Mouse (Mus musculus) forebrain, embryonic 11.5 days (tissue): Measurements from ENCODE around the gene Nckap1l. TPM values are rescaled to one million over a fixed set of nuclear protein-coding genes. Genes with fewer than 3 reads are reported as not detected.
"Not testable (repeated sequence)": the region's sequence is repeated elsewhere in the genome, so short reads cannot be mapped to it uniquely, and the experiment has no call there.

Experiments used
- ATAC-seq: fragments of 200-750 bp; cut with Nextera tagmentation; replicated peaks from 2 replicates; pipeline ENCODE4 v1.8.0; 2017; ENCODE audit warnings: moderate TSS enrichment; ENCODE audit not compliant: low FRiP score
- DNase-seq: peaks from one replicate; pipeline ENCODE4 v3.0.0-alpha.2; 2017; ENCODE audit warnings: low spot score
- H3K27ac ChIP-seq: fragments of 300-500 bp; sonication (generic); 2 replicates; pipeline ENCODE4 v1.5.1; 2014; ENCODE audit warnings: low read depth, low read length
- H3K27me3 ChIP-seq: fragments of 300-500 bp; sonication (generic); 2 replicates; pipeline ENCODE4 v1.6.1; 2014; ENCODE audit warnings: mild to moderate bottlenecking, low read length, mixed read lengths; ENCODE audit not compliant: control insufficient read depth, insufficient read depth
- H3K36me3 ChIP-seq: fragments of 300-500 bp; sonication (generic); 2 replicates; pipeline ENCODE4 v1.6.1; 2014; ENCODE audit warnings: mild to moderate bottlenecking, low read length, moderate library complexity, mixed read lengths; ENCODE audit not compliant: control insufficient read depth, insufficient read depth
- H3K4me1 ChIP-seq: fragments of 300-500 bp; sonication (generic); replicated peaks from 2 replicates; pipeline ENCODE4 v1.6.1; 2014; ENCODE audit warnings: low read length, mixed read lengths; ENCODE audit not compliant: control insufficient read depth, insufficient read depth
- H3K4me2 ChIP-seq: fragments of 300-500 bp; sonication (generic); 2 replicates; pipeline ENCODE4 v1.6.1; 2014; ENCODE audit warnings: low read depth, mild to moderate bottlenecking, low read length, moderate library complexity, mixed read lengths; ENCODE audit not compliant: severe bottlenecking
- H3K4me3 ChIP-seq: fragments of 300-500 bp; sonication (generic); 2 replicates; pipeline ENCODE4 v1.5.1; 2014; ENCODE audit warnings: low read depth, low read length
- H3K9ac ChIP-seq: fragments of 300-500 bp; sonication (generic); 2 replicates; pipeline ENCODE4 v1.6.1; 2014; ENCODE audit warnings: low read length
- H3K9me3 ChIP-seq: fragments of 300-500 bp; sonication (generic); 2 replicates; pipeline ENCODE4 v1.6.1; 2016; ENCODE audit warnings: low read length, mixed read lengths; ENCODE audit not compliant: control insufficient read depth
- WGBS: fragments of 180-500 bp; shearing (Covaris S2); extraction: QIAGEN DNeasy Blood & Tissue Kit; methylation state at CpG from one replicate; pipeline ENCODE4 v1.1.7; 2014; 5-methylcytosine and 5-hydroxymethylcytosine counted together
- polyA plus RNA-seq: library from polyadenylated mRNA; unstranded; fragments of >200 nt; fragmentation: Nextera tagmentation; extraction: Ambion mirVana; gene quantifications from 2 replicates; pipeline ENCODE4 v1.2.1, GENCODE M21; 2014

The Nckap1l gene
- polyA plus RNA-seq, result 0.91 and 1.5 TPM in 2 replicates

DNA sequence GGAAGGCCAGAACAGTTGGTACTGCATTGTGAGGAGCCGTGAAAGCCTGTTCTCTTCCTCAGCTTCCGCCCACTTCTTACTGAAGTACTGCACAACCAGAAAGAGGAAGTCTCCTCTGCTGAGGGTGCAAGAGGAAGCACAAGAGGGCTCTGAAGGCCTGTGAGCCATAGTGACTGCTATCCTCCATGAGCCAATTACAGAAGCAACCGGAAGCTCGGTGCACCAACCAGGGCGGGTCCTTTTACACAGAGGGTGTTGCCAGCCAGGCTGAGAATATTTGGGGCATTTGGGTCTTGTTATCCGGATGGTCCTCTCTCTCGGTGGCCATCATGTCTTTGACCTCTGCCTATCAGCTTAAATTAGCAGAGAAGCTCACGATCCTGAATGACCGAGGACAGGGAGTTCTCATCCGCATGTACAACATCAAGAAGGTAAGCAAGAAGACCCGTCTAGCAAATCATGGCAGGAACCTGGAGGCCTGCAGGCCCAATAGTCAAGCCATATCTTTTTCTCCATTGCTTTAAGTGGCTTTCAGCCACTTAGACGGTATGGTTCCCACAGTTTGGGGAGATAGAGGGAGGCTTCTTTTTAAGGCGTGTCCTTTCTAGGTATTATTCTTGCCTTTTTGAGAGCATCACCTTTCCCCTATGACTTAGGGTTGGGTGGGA, at the start of gene Nckap1l:
TSS of gene Nckap1l (plus strand) at position 244 of the 668 bp plus-strand sequence.
- WGBS, result 90% methylated on average over 13 of the region's 13 CpGs
- H3K4me2 ChIP-seq, result no peak within 1 kb of the TSS
- no peaks in the 10 kb centered on the region for H3K4me1 ChIP-seq
- no peaks in the 10 kb centered on the region for H3K27me3 ChIP-seq
- H3K27ac ChIP-seq, result no peak within 1 kb of the TSS
- H3K9ac ChIP-seq, result no peak within 1 kb of the TSS
- H3K36me3 ChIP-seq, result no peaks in the 10 kb centered on the region
- no peaks in the 10 kb centered on the region for H3K9me3 ChIP-seq
- ATAC-seq, result no peak
- H3K4me3 ChIP-seq, result no peak within 1 kb of the TSS
- no peak for DNase-seq

GRCm38 (mm10) chr15:103405586-103405985, 48.0 kb upstream of the Nckap1l start:
- 92% methylated on average over 2 of the region's 3 CpGs for WGBS
- H3K27ac ChIP-seq, result not testable (repeated sequence)

GRCm38 (mm10) chr15:103427017-103427416, 26.6 kb upstream of the Nckap1l start:
- Histone ChIP-seq H3K27ac (no peak overlapping the region), H3K36me3 (no peaks in the 10 kb centered on the region), H3K4me3 (no peak overlapping the region), H3K9ac (no peak overlapping the region), H3K27me3 (no peaks in the 10 kb centered on the region), H3K9me3 (no peaks in the 10 kb centered on the region), H3K4me2 (no peak overlapping the region), H3K4me1 (no peaks in the 10 kb centered on the region; the same call in 1 of the 2 replicates)
- 63% methylated on average over 2 of the region's 2 CpGs for WGBS
- DNase-seq (no peak), ATAC-seq (no peak)

More at GRCm38 (mm10) chr15:103405586-103405985, 48.0 kb upstream of the Nckap1l start:
- not testable (repeated sequence) for H3K27me3 ChIP-seq, H3K36me3 ChIP-seq, ATAC-seq, H3K9ac ChIP-seq, H3K4me1 ChIP-seq, H3K9me3 ChIP-seq, DNase-seq, H3K4me2 ChIP-seq, H3K4me3 ChIP-seq

- no peak within 1 kb of the TSS for H3K4me3 ChIP-seq
Measured at GRCm38 (mm10) chr15:103430241-103430640, 23.4 kb upstream of the Nckap1l start, which contains the start of gene Gtsf1. Gene Gtsf1 (minus strand): TSS chr15:103430470.

DNA sequence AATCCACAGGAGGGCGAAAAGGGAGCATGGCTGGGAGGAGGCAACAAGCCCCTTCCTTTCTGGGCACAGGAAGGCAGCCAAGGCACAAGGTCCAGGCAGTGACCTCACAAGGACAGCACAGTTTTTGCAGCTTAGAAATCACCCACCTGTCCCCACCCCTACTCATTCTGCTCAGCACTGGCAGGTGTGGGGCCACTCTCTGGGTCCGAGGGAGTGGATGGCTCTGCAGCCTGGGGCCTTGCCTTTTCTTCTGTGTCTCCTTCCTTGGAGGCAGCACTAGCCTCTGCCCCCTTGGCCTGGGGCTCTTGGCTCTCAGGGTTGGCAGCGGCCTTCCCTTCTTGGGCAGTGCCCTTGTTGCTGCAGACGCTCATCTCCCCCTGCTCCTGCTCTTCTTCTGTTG, 7.6 kb upstream of the Nckap1l start:
- not testable (repeated sequence) for H3K4me1 ChIP-seq, H3K4me3 ChIP-seq, H3K36me3 ChIP-seq, H3K9me3 ChIP-seq, H3K4me2 ChIP-seq, H3K27me3 ChIP-seq, DNase-seq, H3K27ac ChIP-seq, H3K9ac ChIP-seq, ATAC-seq
- 87% methylated on average over 4 of the region's 4 CpGs for WGBS

More at GRCm38 (mm10) chr15:103430241-103430640, 23.4 kb upstream of the Nckap1l start, which contains the start of gene Gtsf1:
- WGBS, result 91% methylated on average over 16 of the region's 16 CpGs
- Histone ChIP-seq H3K4me2 (no peak within 1 kb of the TSS), H3K4me1 (no peaks in the 10 kb centered on the region; the same call in 1 of the 2 replicates), H3K9me3 (no peaks in the 10 kb centered on the region), H3K27ac (no peak within 1 kb of the TSS), H3K27me3 (no peaks in the 10 kb centered on the region), H3K9ac (no peak within 1 kb of the TSS), H3K36me3 (no peaks in the 10 kb centered on the region)
- ATAC-seq (no peak), DNase-seq (no peak)

- Histone ChIP-seq H3K9me3 (no peaks in the 10 kb centered on the region), H3K36me3 (no peaks in the 10 kb centered on the region), H3K27ac (no peak within 1 kb of the TSS), H3K4me1 (no peaks in the 10 kb centered on the region), H3K4me3 (no peak within 1 kb of the TSS), H3K9ac (no peak within 1 kb of the TSS), H3K27me3 (no peaks in the 10 kb centered on the region), H3K4me2 (no peak within 1 kb of the TSS)
- ATAC-seq (no peak), DNase-seq (no peak)
- 26% methylated on average over 3 of the region's 3 CpGs for WGBS
Measured at GRCm38 (mm10) chr15:103448369-103448768, 5.2 kb upstream of the Nckap1l start, which contains the start of gene Gtsf2. Gene Gtsf2 (minus strand): TSS chr15:103448469.

- no peak for ATAC-seq
- no peak overlapping the region for H3K9ac ChIP-seq
- 89% methylated on average over 6 of the region's 6 CpGs for WGBS
- no peak overlapping the region for H3K4me2 ChIP-seq
- DNase-seq, result no peak
- no peaks in the 10 kb centered on the region for H3K4me1 ChIP-seq
- H3K36me3 ChIP-seq, result no peaks in the 10 kb centered on the region
- H3K27me3 ChIP-seq, result no peaks in the 10 kb centered on the region
- H3K4me3 ChIP-seq, result no peak overlapping the region
- no peak overlapping the region for H3K27ac ChIP-seq
- no peaks in the 10 kb centered on the region for H3K9me3 ChIP-seq
Measured at GRCm38 (mm10) chr15:103454449-103454848, 855 bp downstream of the Nckap1l start.

DNA sequence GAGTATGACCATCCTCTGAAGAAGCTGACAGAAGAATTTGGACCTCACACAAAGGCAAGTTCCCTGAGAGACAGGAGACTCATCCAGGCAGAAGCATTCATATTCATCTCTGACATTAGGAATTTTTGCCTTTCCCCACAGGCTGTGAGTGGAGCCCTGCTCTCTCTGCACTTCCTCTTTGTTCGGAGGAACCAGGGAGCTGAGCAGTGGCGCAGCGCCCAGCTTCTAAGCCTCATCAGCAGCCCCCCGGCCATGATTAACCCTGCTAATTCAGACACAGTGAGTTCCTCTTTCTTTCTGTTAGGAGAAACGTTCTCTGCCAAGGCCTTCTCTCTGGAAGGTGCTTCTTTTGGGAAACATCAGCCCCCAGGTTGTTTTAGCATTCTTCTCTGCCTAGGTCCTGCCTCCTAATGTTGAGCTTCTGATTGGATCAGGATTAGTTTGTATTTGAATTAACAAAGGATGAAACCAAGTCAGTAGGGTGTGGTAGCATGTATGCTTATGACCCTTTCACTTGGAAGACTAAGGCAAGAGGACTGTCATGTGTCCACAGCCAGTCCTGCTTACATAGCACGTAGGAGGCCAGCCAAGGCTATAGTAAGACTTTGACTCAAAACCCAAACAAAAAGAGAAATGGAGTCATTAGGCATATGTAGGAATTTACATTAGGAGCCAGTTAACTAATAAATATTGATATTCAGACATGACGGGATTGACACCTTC, 9.1 kb downstream of the Nckap1l start:
- no peaks in the 10 kb centered on the region for H3K36me3 ChIP-seq
- H3K9me3 ChIP-seq, result no peaks in the 10 kb centered on the region
- no peaks in the 10 kb centered on the region for H3K4me1 ChIP-seq
- H3K4me2 ChIP-seq, result no peak overlapping the region
- H3K9ac ChIP-seq, result no peak overlapping the region
- H3K4me3 ChIP-seq, result no peak overlapping the region
- ATAC-seq (no peak), DNase-seq (no peak)
- H3K27me3 ChIP-seq, result no peaks in the 10 kb centered on the region
- no peak overlapping the region for H3K27ac ChIP-seq
- 82% methylated on average over 7 of the region's 7 CpGs for WGBS
